Mouse (Mus musculus) cerebellum, postnatal 10 days (tissue): Measurements from ENCODE around the gene Prcd.
A peak's percentile ranks its signal among the peaks of the same experiment; 100 is the strongest.
"Not testable (repeated sequence)": the region's sequence is repeated elsewhere in the genome, so short reads cannot be mapped to it uniquely, and the experiment has no call there.

Source experiments
- DNase-seq, 2 experiments: peaks; one replicate each; pipeline ENCODE4 v3.0.0; 2021; ENCODE audit warnings: mixed read lengths in 2 of 2

The Prcd gene

GRCm38 (mm10) chr11:116653234-116653633, at the start of gene Prcd:
TSS of gene Prcd (plus strand) at chr11:116653534.
- no peak for DNase-seq

GRCm38 (mm10) chr11:116604097-116604496, 49.2 kb upstream of the Prcd start:
- peak in 1 of 2 experiments; percentile 18 for DNase-seq

GRCm38 (mm10) chr11:116607717-116608116, 45.6 kb upstream of the Prcd start:
- DNase-seq: no peak

- DNase-seq: peak; percentile 93 to 94
Observed at GRCm38 (mm10) chr11:116609965-116610630, 43.2 kb upstream of the Prcd start.

- DNase-seq: not testable (repeated sequence)
Observed at GRCm38 (mm10) chr11:116611168-116611567, 42.2 kb upstream of the Prcd start.

GRCm38 (mm10) chr11:116611883-116612282, 41.5 kb upstream of the Prcd start:
- DNase-seq: peak in 1 of 2 experiments; percentile 14

GRCm38 (mm10) chr11:116612554-116612953, 40.8 kb upstream of the Prcd start:
- DNase-seq: no peak

GRCm38 (mm10) chr11:116613234-116613633, 40.1 kb upstream of the Prcd start:
- DNase-seq: peak in 1 of 2 experiments; percentile 46

GRCm38 (mm10) chr11:116615735-116616437, 37.4 kb upstream of the Prcd start:
- DNase-seq: peak; percentile 79 to 87

- DNase-seq: peak in 1 of 2 experiments; percentile 42
Observed at GRCm38 (mm10) chr11:116616438-116617118, 36.8 kb upstream of the Prcd start.

- peak; percentile 67 to 78 for DNase-seq
Observed at GRCm38 (mm10) chr11:116617641-116618040, 35.7 kb upstream of the Prcd start.

- DNase-seq: peak in 1 of 2 experiments; percentile 21
Observed at GRCm38 (mm10) chr11:116618666-116619065, 34.7 kb upstream of the Prcd start.

GRCm38 (mm10) chr11:116619156-116619555, 34.2 kb upstream of the Prcd start:
- DNase-seq: peak; percentile 83 to 87

- DNase-seq: peak in 1 of 2 experiments; percentile 69
Observed at GRCm38 (mm10) chr11:116619561-116619960, 33.8 kb upstream of the Prcd start.

GRCm38 (mm10) chr11:116620073-116620472, 33.3 kb upstream of the Prcd start:
- DNase-seq: peak in 1 of 2 experiments; percentile 47

GRCm38 (mm10) chr11:116620559-116621253, 32.6 kb upstream of the Prcd start:
- peak in 1 of 2 experiments; percentile 79 for DNase-seq

GRCm38 (mm10) chr11:116621258-116621704, 32.1 kb upstream of the Prcd start:
- peak; percentile 88 to 94 for DNase-seq

- peak in 1 of 2 experiments; percentile 35 for DNase-seq
Observed at GRCm38 (mm10) chr11:116623281-116624124, 29.8 kb upstream of the Prcd start.

- DNase-seq: peak; percentile 69 to 73
Observed at GRCm38 (mm10) chr11:116624131-116624832, 29.1 kb upstream of the Prcd start.

GRCm38 (mm10) chr11:116625081-116626000, 28.0 kb upstream of the Prcd start:
- peak; percentile 70 to 83 for DNase-seq
